Mouse (Mus musculus) ES-E14 (cell line): ENCODE data around the gene Ddc. TPM values are rescaled to one million over a fixed set of nuclear protein-coding genes. Genes with fewer than 3 reads are reported as not detected.

Source experiments
- DNase-seq: peaks from one replicate; pipeline ENCODE4 v3.0.0-alpha.2; 2013; ENCODE audit warnings: low read depth, low spot score
- H3K27ac ChIP-seq: 2 replicates; pipeline ENCODE4 v1.5.1; 2012; ENCODE audit warnings: low read depth, mild to moderate bottlenecking, low read length, moderate library complexity, mixed read lengths; ENCODE audit not compliant: poor library complexity, insufficient read depth, severe bottlenecking
- H3K36me3 ChIP-seq: 2 replicates; pipeline ENCODE4 v1.6.1; 2012; ENCODE audit warnings: mild to moderate bottlenecking, low read length, moderate library complexity, mixed read lengths; ENCODE audit not compliant: control insufficient read depth, poor library complexity, insufficient read depth, severe bottlenecking
- H3K4me1 ChIP-seq, 2 experiments: fragments of 150-350 bp in 1 of 2; sonication (generic) in 1 of 2; 2 replicates each; pipeline ENCODE4 v1.6.1; 2012; ENCODE audit warnings: low read length in 2 of 2, mild to moderate bottlenecking in 1 of 2, mixed read lengths in 1 of 2; ENCODE audit not compliant: control insufficient read depth in 2 of 2, insufficient read depth in 2 of 2, poor library complexity in 1 of 2
- H3K4me3 ChIP-seq, 2 experiments: fragments of 150-350 bp in 1 of 2; sonication (generic) in 1 of 2; 2 replicates each; pipeline ENCODE4 v1.5.1; 2012; ENCODE audit warnings: low read length in 2 of 2, low read depth in 1 of 2, mild to moderate bottlenecking in 1 of 2, mixed read lengths in 1 of 2; ENCODE audit not compliant: insufficient read depth in 1 of 2, poor library complexity in 1 of 2, severe bottlenecking in 1 of 2
- H3K9ac ChIP-seq: 2 replicates; pipeline ENCODE4 v1.6.1; 2012; ENCODE audit warnings: low read depth, mild to moderate bottlenecking, low read length, mixed read lengths; ENCODE audit not compliant: poor library complexity, insufficient read depth, severe bottlenecking
- H3K9me3 ChIP-seq: fragments of 150-350 bp; sonication (generic); 2 replicates; pipeline ENCODE4 v1.6.1; 2012; ENCODE audit warnings: low read depth, mild to moderate bottlenecking, low read length; ENCODE audit not compliant: control insufficient read depth, insufficient read depth
- CHD2 ChIP-seq: IDR thresholded peaks from 2 replicates; pipeline ENCODE4 v1.6.1; 2014; ENCODE audit warnings: mild to moderate bottlenecking, low read depth, low read length, inconsistent platforms
- HCFC1 ChIP-seq: IDR thresholded peaks from 2 replicates; pipeline ENCODE4 v1.6.1; 2012; ENCODE audit warnings: low read length, inconsistent platforms, borderline replicate concordance; ENCODE audit not compliant: insufficient read depth
- MAFK ChIP-seq: IDR thresholded peaks from 2 replicates; pipeline ENCODE4 v1.6.1; 2014; ENCODE audit warnings: mild to moderate bottlenecking, low read depth, low read length, inconsistent platforms; ENCODE audit not compliant: insufficient read depth
- ZC3H11A ChIP-seq: IDR thresholded peaks from 2 replicates; pipeline ENCODE4 v1.6.1; 2012; ENCODE audit warnings: low read depth, mild to moderate bottlenecking, inconsistent platforms, low read length, borderline replicate concordance
- ZNF384 ChIP-seq: IDR thresholded peaks from 2 replicates; pipeline ENCODE4 v1.6.1; 2012; ENCODE audit warnings: low read depth, low read length, inconsistent platforms
- in situ Hi-C, 2 experiments: fragments of 600-800 bp; cut with MboI; formaldehyde crosslinking; loops; one replicate each; pipeline ENCODE4 v1.15.1; 2025; ENCODE audit warnings: low sequenced_read_pairs in 2 of 2, inconsistent platforms in 1 of 2; ENCODE audit not compliant: unreplicated experiment in 2 of 2
- total RNA-seq: library from RNA; depleted of rRNA; stranded (reverse); fragments of 300-350 nt; gene quantifications from 2 replicates; pipeline ENCODE4 v1.2.3, GENCODE M21; 2012

The Ddc gene
- total RNA-seq, 1 experiment: 29.1 TPM

- DNase-seq: no peak
- H3K27ac ChIP-seq: no peak overlapping the region
- no peak overlapping the region for H3K9ac ChIP-seq
- H3K36me3 ChIP-seq: no peaks in the 10 kb centered on the region
- no peak for TF ChIP-seq HCFC1
- TF ChIP-seq ZNF384: no peak
- TF ChIP-seq ZC3H11A: no peak
- TF ChIP-seq CHD2: no peak
- no peak for TF ChIP-seq MAFK
- H3K4me3 ChIP-seq: no peak overlapping the region
- in situ Hi-C loops: no loop called here
- H3K4me1 ChIP-seq: no peaks in the 10 kb centered on the region
- no peaks in the 10 kb centered on the region for H3K9me3 ChIP-seq
Measured at GRCm38 (mm10) chr11:11772196-11772595, 125.7 kb downstream of the Ddc start.

GRCm38 (mm10) chr11:11770691-11771090 lies 127.3 kb downstream of the Ddc start:
- no peak for DNase-seq
- Histone ChIP-seq H3K4me3 (no peak overlapping the region), H3K27ac (no peak overlapping the region), H3K4me1 (no peaks in the 10 kb centered on the region), H3K36me3 (no peaks in the 10 kb centered on the region), H3K9me3 (no peaks in the 10 kb centered on the region), H3K9ac (no peak overlapping the region)
- in situ Hi-C loops: no loop called here
- TF ChIP-seq HCFC1 (no peak), ZC3H11A (no peak)

GRCm38 (mm10) chr11:11769281-11769680 lies 128.7 kb downstream of the Ddc start:
- H3K4me3 ChIP-seq: no peak overlapping the region
- H3K36me3 ChIP-seq: no peaks in the 10 kb centered on the region
- H3K4me1 ChIP-seq: no peaks in the 10 kb centered on the region
- in situ Hi-C loops: no loop called here
- H3K9ac ChIP-seq: no peak overlapping the region
- no peak overlapping the region for H3K27ac ChIP-seq
- TF ChIP-seq ZC3H11A (no peak), CHD2 (no peak), ZNF384 (no peak), HCFC1 (no peak), MAFK (no peak)
- DNase-seq: no peak
- H3K9me3 ChIP-seq: no peaks in the 10 kb centered on the region

- no peak for DNase-seq
- no peak overlapping the region for H3K9ac ChIP-seq
- no peaks in the 10 kb centered on the region for H3K36me3 ChIP-seq
- no peak for TF ChIP-seq CHD2
- TF ChIP-seq MAFK: no peak
- TF ChIP-seq ZNF384: no peak
- TF ChIP-seq ZC3H11A: no peak
- no peak for TF ChIP-seq HCFC1
- H3K4me1 ChIP-seq: no peaks in the 10 kb centered on the region
- no peak overlapping the region for H3K4me3 ChIP-seq
- no peak overlapping the region for H3K27ac ChIP-seq
- H3K9me3 ChIP-seq: no peaks in the 10 kb centered on the region
- in situ Hi-C loops: no loop called here
Measured at GRCm38 (mm10) chr11:11768057-11768456, 129.9 kb downstream of the Ddc start.

- in situ Hi-C loops: no loop called here
- DNase-seq: no peak
- Histone ChIP-seq H3K4me1 (no peaks in the 10 kb centered on the region), H3K36me3 (no peaks in the 10 kb centered on the region), H3K27ac (no peak overlapping the region), H3K9ac (no peak overlapping the region), H3K9me3 (no peaks in the 10 kb centered on the region), H3K4me3 (no peak overlapping the region)
- TF ChIP-seq CHD2 (no peak), MAFK (no peak), ZC3H11A (no peak), HCFC1 (no peak), ZNF384 (no peak)
Measured at GRCm38 (mm10) chr11:11766736-11767135, 131.2 kb downstream of the Ddc start.
